Mouse (Mus musculus): ENCODE measurements at regions not wholly inside any gene's neighbourhood (a gene's known extent, or its start where the extent isn't known, plus 50 kb on each side); places are given as distances from the start of the nearest gene placed in this dataset.

DNA sequence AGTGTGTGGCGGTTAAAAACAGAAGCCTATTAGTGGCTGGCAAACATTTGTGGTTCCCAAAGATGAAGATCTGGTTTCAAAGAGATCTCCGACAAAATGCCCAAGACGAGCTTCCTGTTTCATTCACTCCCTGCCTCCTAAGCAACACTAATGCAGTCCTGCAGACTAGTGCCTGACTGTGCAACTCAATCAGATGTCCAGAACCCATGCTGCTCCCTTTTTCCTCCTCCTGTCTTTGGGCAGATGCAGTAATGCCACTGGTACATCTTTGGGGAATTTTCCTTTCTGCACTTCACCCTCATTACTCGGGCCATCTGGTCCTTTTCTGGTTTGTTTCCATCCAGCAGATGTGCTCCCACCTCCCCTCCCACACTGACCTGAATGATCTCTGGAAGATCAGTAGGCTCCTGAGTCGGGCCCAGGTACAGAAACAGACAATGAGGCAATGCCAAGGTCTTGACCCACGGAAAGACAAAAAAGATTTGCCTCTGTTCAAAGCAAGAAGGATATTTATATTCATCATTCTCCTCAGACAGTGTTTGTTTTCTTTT lies 771.0 kb downstream of the Mat2b start:
- no peaks in the 10 kb centered on the region for H3K27me3 ChIP-seq (replicated peaks; ENCODE audit: low read depth, poor library complexity, severe bottlenecking)
- H3K9me3 ChIP-seq = no peaks in the 10 kb centered on the region
- H3K27ac ChIP-seq (replicated peaks) = no peak overlapping the region; the same call in 1 of the 2 replicates
- DNase-seq (ENCODE audit: low spot score) = no peak
- no peak overlapping the region for H3K4me3 ChIP-seq
- WGBS = 30% methylated on average over 6 of the region's 6 CpGs
- H3K36me3 ChIP-seq (replicated peaks) = no peaks in the 10 kb centered on the region
- H3K4me1 ChIP-seq = peaks cover 6% of the 10 kb centered on the region; the same call in 1 of the 2 replicates

DNA sequence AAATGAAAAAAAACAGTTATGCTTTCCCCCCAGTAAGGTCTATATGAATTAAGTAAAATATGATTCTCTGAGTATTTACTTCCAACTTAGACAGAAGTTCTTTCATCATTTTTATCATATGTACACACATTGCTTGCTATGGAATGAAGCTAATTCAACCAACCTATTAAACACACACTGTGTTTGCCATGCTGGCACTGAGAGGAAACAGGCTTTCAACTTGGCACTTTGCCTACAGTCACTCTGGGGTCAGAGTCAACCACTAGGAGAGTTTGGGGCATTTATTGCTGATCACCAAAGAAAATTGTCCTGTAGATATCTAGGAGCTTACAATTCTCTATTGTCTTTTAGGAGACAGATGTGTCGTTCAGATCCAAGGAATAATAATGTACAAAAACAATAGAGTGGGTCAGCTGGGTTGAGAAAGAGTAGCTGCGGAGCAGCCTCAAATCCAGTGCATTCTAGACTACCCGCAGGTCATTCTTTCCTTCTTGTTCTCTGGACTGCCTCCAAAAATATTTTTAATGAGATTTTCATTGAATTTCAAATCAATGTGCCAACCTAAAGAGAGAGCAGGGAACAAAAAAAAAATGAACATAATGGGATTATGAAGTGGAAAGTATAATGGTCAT lies 777.2 kb downstream of the Mat2b start:
- H3K27ac ChIP-seq (replicated peaks) = no peak overlapping the region
- WGBS = 80% methylated on average over 3 of the region's 3 CpGs
- no peaks in the 10 kb centered on the region for H3K4me1 ChIP-seq
- DNase-seq (ENCODE audit: low spot score) = no peak
- H3K36me3 ChIP-seq (replicated peaks) = no peaks in the 10 kb centered on the region
- no peaks in the 10 kb centered on the region for H3K9me3 ChIP-seq
- H3K27me3 ChIP-seq (replicated peaks; ENCODE audit: low read depth, poor library complexity, severe bottlenecking) = no peaks in the 10 kb centered on the region
- H3K4me3 ChIP-seq = no peak overlapping the region

DNA sequence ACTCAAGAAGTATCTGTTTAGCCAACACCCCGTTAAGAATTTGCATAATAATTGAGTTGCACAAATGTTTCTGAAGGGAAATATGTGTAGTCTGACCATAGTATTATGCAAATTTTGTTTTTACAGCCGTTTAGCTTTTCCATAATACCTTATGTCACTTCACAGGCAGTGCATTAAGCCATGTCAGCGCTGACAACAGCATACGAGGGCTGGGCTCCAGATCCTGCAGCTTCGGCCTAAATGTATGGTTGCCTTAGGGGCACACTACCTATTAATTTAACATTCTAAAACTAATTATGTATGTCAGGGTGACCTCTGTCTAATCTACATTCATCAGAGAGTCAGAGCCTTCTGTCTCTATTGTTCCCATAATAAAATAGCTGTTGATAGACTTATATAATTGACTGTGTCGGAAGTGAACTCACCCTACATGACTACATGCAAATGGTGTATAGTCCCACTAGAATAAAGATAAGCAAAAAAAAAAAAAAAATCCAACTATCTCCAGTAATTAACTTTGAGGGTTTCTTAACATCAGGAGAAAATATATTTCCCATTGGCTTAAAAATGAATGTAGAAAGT lies 795.3 kb downstream of the Mat2b start:
- H3K9me3 ChIP-seq = no peaks in the 10 kb centered on the region
- H3K27ac ChIP-seq (replicated peaks) = no peak overlapping the region
- H3K36me3 ChIP-seq (replicated peaks) = no peaks in the 10 kb centered on the region
- 75% methylated on average over 6 of the region's 6 CpGs for WGBS
- no peaks in the 10 kb centered on the region for H3K27me3 ChIP-seq (replicated peaks; ENCODE audit: low read depth, poor library complexity, severe bottlenecking)
- no peaks in the 10 kb centered on the region for H3K4me1 ChIP-seq
- H3K4me3 ChIP-seq = no peak overlapping the region
- no peak for DNase-seq (ENCODE audit: low spot score)

DNA sequence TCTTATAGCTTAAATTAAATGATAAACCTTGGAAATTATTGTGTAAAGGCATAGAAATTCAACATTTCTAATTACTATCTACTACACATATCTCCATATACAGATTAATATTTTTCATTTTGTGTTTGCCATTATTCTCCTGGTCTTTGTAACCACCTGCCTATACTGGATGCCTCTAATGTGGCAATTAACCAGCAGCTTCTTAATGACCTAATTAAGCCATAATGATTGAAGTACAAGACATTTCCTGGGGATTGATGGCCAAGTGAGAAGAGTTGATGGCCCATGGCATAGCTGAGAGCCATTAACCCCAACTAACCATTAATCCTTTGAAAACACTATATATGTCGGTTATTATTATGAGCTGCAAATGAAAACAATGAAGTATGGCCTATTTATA lies 811.7 kb downstream of the Mat2b start:
- Histone ChIP-seq H3K4me1 (no peaks in the 10 kb centered on the region), H3K27me3 (replicated peaks; ENCODE audit: low read depth, poor library complexity, severe bottlenecking) (no peaks in the 10 kb centered on the region), H3K4me3 (no peak overlapping the region), H3K36me3 (replicated peaks) (no peaks in the 10 kb centered on the region), H3K9me3 (no peaks in the 10 kb centered on the region), H3K27ac (replicated peaks) (no peak overlapping the region)
- DNase-seq (ENCODE audit: low spot score) = no peak
- WGBS = 85% methylated on average over 1 of the region's 1 CpGs

DNA sequence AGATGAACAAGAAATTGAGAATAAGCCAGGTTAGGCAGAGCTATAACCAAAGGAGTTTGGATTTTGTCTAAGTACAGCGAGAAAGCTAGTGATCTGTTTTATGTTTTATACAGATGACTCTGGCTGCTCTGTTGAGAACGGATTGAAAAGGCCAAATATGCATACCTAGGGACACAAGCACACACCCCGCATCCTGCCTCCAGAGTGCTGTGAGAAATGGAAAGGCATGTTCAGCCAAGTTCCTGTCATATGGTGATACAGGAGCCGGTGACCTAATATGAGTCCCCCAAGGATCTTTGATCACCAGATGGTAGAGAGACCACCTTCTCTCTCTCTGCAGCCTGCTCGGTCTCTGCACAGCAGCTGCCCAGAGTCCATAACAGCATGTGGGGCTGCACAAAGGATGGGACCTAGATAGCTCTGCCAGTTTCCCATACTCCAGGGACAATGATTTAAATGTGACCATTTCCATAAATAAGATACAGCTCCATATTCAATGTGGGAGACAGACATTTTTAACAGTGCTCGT lies 826.5 kb downstream of the Mat2b start:
- Histone ChIP-seq H3K27ac (replicated peaks) (no peak overlapping the region), H3K27me3 (replicated peaks; ENCODE audit: low read depth, poor library complexity, severe bottlenecking) (no peaks in the 10 kb centered on the region), H3K36me3 (replicated peaks) (no peaks in the 10 kb centered on the region), H3K4me3 (no peak overlapping the region), H3K4me1 (no peaks in the 10 kb centered on the region), H3K9me3 (no peaks in the 10 kb centered on the region)
- WGBS = 87% methylated on average over 6 of the region's 6 CpGs
- no peak for DNase-seq (ENCODE audit: low spot score)

Data from embryonic facial prominence, embryonic 10.5 days (tissue).